Mouse (Mus musculus): ENCODE measurements at regions not wholly inside any gene's neighbourhood (a gene's known extent, or its start where the extent isn't known, plus 50 kb on each side); places are given as distances from the start of the nearest gene placed in this dataset.
A peak's percentile ranks its signal among the peaks of the same experiment; 100 is the strongest.

- DNase-seq (ENCODE audit: low spot score), result peak; percentile 65
Observed at GRCm38 (mm10) chr12:26885831-26886634, 417.0 kb downstream of the Cmpk2 start.

GRCm38 (mm10) chr12:26885083-26885482 is 416.1 kb downstream of the Cmpk2 start:
- DNase-seq (ENCODE audit: low spot score), result no peak

GRCm38 (mm10) chr12:26884156-26884555 is 415.2 kb downstream of the Cmpk2 start:
- DNase-seq (ENCODE audit: low spot score), result no peak

- peak; percentile 32 for DNase-seq (ENCODE audit: low spot score)
Observed at GRCm38 (mm10) chr12:26877691-26878121, 408.7 kb downstream of the Cmpk2 start.

GRCm38 (mm10) chr12:26877284-26877683 is 408.3 kb downstream of the Cmpk2 start:
- DNase-seq (ENCODE audit: low spot score), result no peak

GRCm38 (mm10) chr12:26872466-26872865 is 403.5 kb downstream of the Cmpk2 start:
- peak; percentile 61 for DNase-seq (ENCODE audit: low spot score)

GRCm38 (mm10) chr12:26867731-26868130 is 398.7 kb downstream of the Cmpk2 start:
- no peak for DNase-seq (ENCODE audit: low spot score)

GRCm38 (mm10) chr12:26855091-26855516 is 386.1 kb downstream of the Cmpk2 start:
- DNase-seq (ENCODE audit: low spot score), result no peak

GRCm38 (mm10) chr12:26844917-26845316 is 375.9 kb downstream of the Cmpk2 start:
- DNase-seq (ENCODE audit: low spot score), result peak; percentile 47

- peak; percentile 41 for DNase-seq (ENCODE audit: low spot score)
Observed at GRCm38 (mm10) chr12:26842696-26843095, 373.7 kb downstream of the Cmpk2 start.

- DNase-seq (ENCODE audit: low spot score), result peak; percentile 21
Observed at GRCm38 (mm10) chr12:26821257-26821968, 352.4 kb downstream of the Cmpk2 start.

- DNase-seq (ENCODE audit: low spot score), result no peak
Observed at GRCm38 (mm10) chr12:26817866-26818265, 348.9 kb downstream of the Cmpk2 start.

- no peak for DNase-seq (ENCODE audit: low spot score)
Observed at GRCm38 (mm10) chr12:26815771-26816170, 346.8 kb downstream of the Cmpk2 start.

- DNase-seq (ENCODE audit: low spot score), result no peak
Observed at GRCm38 (mm10) chr12:26810565-26811177, 341.7 kb downstream of the Cmpk2 start.

- no peak for DNase-seq (ENCODE audit: low spot score)
Observed at GRCm38 (mm10) chr12:26809670-26810069, 340.7 kb downstream of the Cmpk2 start.

- peak; percentile 55 for DNase-seq (ENCODE audit: low spot score)
Observed at GRCm38 (mm10) chr12:26802542-26802941, 333.5 kb downstream of the Cmpk2 start.

GRCm38 (mm10) chr12:26799310-26799709 is 330.3 kb downstream of the Cmpk2 start:
- no peak for DNase-seq (ENCODE audit: low spot score)

GRCm38 (mm10) chr12:26796367-26796766 is 327.4 kb downstream of the Cmpk2 start:
- peak; percentile 63 for DNase-seq (ENCODE audit: low spot score)

GRCm38 (mm10) chr12:26789336-26789846 is 320.4 kb downstream of the Cmpk2 start:
- DNase-seq (ENCODE audit: low spot score), result no peak

- no peak for DNase-seq (ENCODE audit: low spot score)
Observed at GRCm38 (mm10) chr12:26785550-26785949, 316.5 kb downstream of the Cmpk2 start.

GRCm38 (mm10) chr12:26784426-26784825 is 315.4 kb downstream of the Cmpk2 start:
- DNase-seq (ENCODE audit: low spot score), result no peak

GRCm38 (mm10) chr12:26783800-26784199 is 314.8 kb downstream of the Cmpk2 start:
- no peak for DNase-seq (ENCODE audit: low spot score)
